Mouse (Mus musculus): Measurements from ENCODE around the gene E2f8. TPM values are rescaled to one million over a fixed set of nuclear protein-coding genes. Genes with fewer than 3 reads are reported as not detected.

The E2f8 gene
- total and polyA plus RNA-seq, 3 experiments, result 8.9 to 49.4 (median 39.3) TPM

GRCm38 (mm10) chr7:48875096-48875495, 6.3 kb downstream of the E2f8 start:
- DNase-seq (ENCODE audit: low read depth, low spot score), result no peak
- H3K9ac ChIP-seq (ENCODE audit: control insufficient read depth, low read depth, low read length, poor library complexity, severe bottlenecking), result no peak overlapping the region
- no peak overlapping the region for H3K4me3 ChIP-seq (ENCODE audit: control insufficient read depth in 1 of 2, insufficient read depth in 1 of 2, low read depth in 2 of 2, low read length in 2 of 2)
- TF ChIP-seq ZMIZ1 (IDR thresholded peaks at IDR 0.05; ENCODE audit: low read depth, low read length) (no peak), GABPA (IDR thresholded peaks at IDR 0.05; ENCODE audit: low read depth, low read length) (no peak), MXI1 (IDR thresholded peaks at IDR 0.05; ENCODE audit: low read depth, low read length) (no peak), MAZ (IDR thresholded peaks at IDR 0.05; ENCODE audit: low read depth, low read length) (no peak), USF2 (IDR thresholded peaks at IDR 0.05; ENCODE audit: borderline replicate concordance in 1 of 2, insufficient read depth in 1 of 2, low read depth in 1 of 2, low read length in 2 of 2) (no peak), CTCF (IDR thresholded peaks at IDR 0.05 in 2 of 3, conservative IDR thresholded peaks at IDR 0.05 in 1 of 3; ENCODE audit: control insufficient read depth in 1 of 3, insufficient read depth in 1 of 3, low read depth in 2 of 3, low read length in 3 of 3, poor library complexity in 1 of 3, severe bottlenecking in 1 of 3) (no peak), KAT2A (conservative IDR thresholded peaks at IDR 0.05; ENCODE audit: low read depth, low read length) (no peak)
- H3K79me2 ChIP-seq (ENCODE audit: control insufficient read depth, insufficient read depth, low read length, poor library complexity), result peaks cover 7% of the 10 kb centered on the region
- H3K4me1 ChIP-seq (ENCODE audit: control insufficient read depth in 1 of 2, insufficient read depth in 2 of 2, low read length in 2 of 2), result peaks cover 0 to 6% of the 10 kb centered on the region in 2 experiments; a peak in 1 of 4 replicates
- H3K9me3 ChIP-seq (replicated peaks; ENCODE audit: insufficient read depth, low read length), result no peaks in the 10 kb centered on the region
- peaks cover 8 to 18% of the 10 kb centered on the region in 2 experiments for H3K36me3 ChIP-seq (ENCODE audit: control insufficient read depth in 1 of 2, insufficient read depth in 2 of 2, low read length in 2 of 2)
- no peak overlapping the region for H3K27ac ChIP-seq (ENCODE audit: control insufficient read depth, low read depth, low read length)
- H3K27me3 ChIP-seq (ENCODE audit: control insufficient read depth in 1 of 2, insufficient read depth in 2 of 2, low read length in 2 of 2), result no peaks in the 10 kb centered on the region

DNA sequence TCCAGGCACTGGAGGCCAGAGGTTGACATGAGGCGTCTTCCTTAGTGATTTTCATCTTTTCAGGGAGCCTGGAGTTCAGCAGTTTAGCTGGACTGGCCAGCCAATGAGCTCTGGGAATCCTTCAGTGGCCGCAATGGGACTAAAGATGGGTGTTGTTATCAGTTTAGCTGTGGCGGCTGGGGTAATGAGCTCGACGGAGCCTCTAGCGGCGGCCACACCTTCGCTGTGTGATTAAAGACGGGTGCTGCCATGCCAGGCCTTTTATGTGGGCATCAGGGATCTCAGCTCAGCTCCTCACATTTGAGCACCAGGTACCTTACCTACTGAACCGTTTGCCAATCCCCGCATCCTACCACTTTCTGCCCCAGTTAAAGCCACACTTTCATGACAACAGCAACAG, 10.1 kb downstream of the E2f8 start:
- Histone ChIP-seq H3K27me3 (ENCODE audit: control insufficient read depth in 1 of 2, insufficient read depth in 2 of 2, low read length in 2 of 2) (no peaks in the 10 kb centered on the region), H3K27ac (ENCODE audit: control insufficient read depth, low read depth, low read length) (no peak overlapping the region), H3K9me3 (replicated peaks; ENCODE audit: insufficient read depth, low read length) (no peaks in the 10 kb centered on the region), H3K4me3 (ENCODE audit: control insufficient read depth in 1 of 2, insufficient read depth in 1 of 2, low read depth in 2 of 2, low read length in 2 of 2) (no peak overlapping the region), H3K4me1 (ENCODE audit: control insufficient read depth in 1 of 2, insufficient read depth in 2 of 2, low read length in 2 of 2) (peaks cover 0 to 2% of the 10 kb centered on the region in 2 experiments; a peak in 2 of 4 replicates), H3K79me2 (ENCODE audit: control insufficient read depth, insufficient read depth, low read length, poor library complexity) (no peaks in the 10 kb centered on the region; the same call in 1 of the 2 replicates), H3K36me3 (ENCODE audit: control insufficient read depth in 1 of 2, insufficient read depth in 2 of 2, low read length in 2 of 2) (peaks cover 3 to 32% of the 10 kb centered on the region in 2 experiments), H3K9ac (ENCODE audit: control insufficient read depth, low read depth, low read length, poor library complexity, severe bottlenecking) (no peak overlapping the region)
- no peak for DNase-seq (ENCODE audit: low read depth, low spot score)
- TF ChIP-seq MAX (IDR thresholded peaks at IDR 0.05; ENCODE audit: low read length) (no peak), RAD21 (IDR thresholded peaks at IDR 0.05; ENCODE audit: low read depth, low read length) (no peak), USF1 (IDR thresholded peaks at IDR 0.05; ENCODE audit: low read depth, low read length) (no peak), NELFE (IDR thresholded peaks at IDR 0.05; ENCODE audit: low read depth, low read length) (no peak), HCFC1 (IDR thresholded peaks at IDR 0.05; ENCODE audit: low read depth, low read length) (no peak)

- Histone ChIP-seq H3K79me2 (ENCODE audit: control insufficient read depth, insufficient read depth, low read length, poor library complexity) (no peaks in the 10 kb centered on the region; the same call in 1 of the 2 replicates), H3K9me3 (replicated peaks; ENCODE audit: insufficient read depth, low read length) (no peaks in the 10 kb centered on the region), H3K27me3 (ENCODE audit: control insufficient read depth in 1 of 2, insufficient read depth in 2 of 2, low read length in 2 of 2) (no peaks in the 10 kb centered on the region), H3K4me3 (ENCODE audit: control insufficient read depth in 1 of 2, insufficient read depth in 1 of 2, low read depth in 2 of 2, low read length in 2 of 2) (no peak overlapping the region), H3K4me1 (ENCODE audit: control insufficient read depth in 1 of 2, insufficient read depth in 2 of 2, low read length in 2 of 2) (peaks cover 5 to 8% of the 10 kb centered on the region in 2 experiments), H3K36me3 (ENCODE audit: control insufficient read depth in 1 of 2, insufficient read depth in 2 of 2, low read length in 2 of 2) (peaks cover 9 to 32% of the 10 kb centered on the region in 2 experiments), H3K27ac (ENCODE audit: control insufficient read depth, low read depth, low read length) (no peak overlapping the region), H3K9ac (ENCODE audit: control insufficient read depth, low read depth, low read length, poor library complexity, severe bottlenecking) (no peak overlapping the region)
- no peak for DNase-seq (ENCODE audit: low read depth, low spot score)
- no peak for TF ChIP-seq ZKSCAN1 (IDR thresholded peaks at IDR 0.05; ENCODE audit: low read depth, low read length)
- no peak for TF ChIP-seq RAD21 (IDR thresholded peaks at IDR 0.05; ENCODE audit: low read depth, low read length)
- no peak for TF ChIP-seq NRF1 (IDR thresholded peaks at IDR 0.05; ENCODE audit: insufficient read depth, low read depth, low read length, poor library complexity, severe bottlenecking)
- TF ChIP-seq RCOR1 (IDR thresholded peaks at IDR 0.05; ENCODE audit: low read depth, low read length), result no peak
- TF ChIP-seq EP300 (IDR thresholded peaks at IDR 0.05; ENCODE audit: low read depth in 1 of 2, low read length in 2 of 2), result no peak
- TF ChIP-seq CHD2 (IDR thresholded peaks at IDR 0.05; ENCODE audit: low read length), result no peak
- no peak for TF ChIP-seq ZC3H11A (IDR thresholded peaks at IDR 0.05; ENCODE audit: low read depth, low read length)
- TF ChIP-seq SMC3 (IDR thresholded peaks at IDR 0.05; ENCODE audit: low read depth, low read length), result no peak
- no peak for TF ChIP-seq KAT2A (conservative IDR thresholded peaks at IDR 0.05; ENCODE audit: low read depth, low read length)
- TF ChIP-seq POLR2AphosphoS2 (IDR thresholded peaks at IDR 0.05; ENCODE audit: low read length), result no peak
- TF ChIP-seq SIN3A (IDR thresholded peaks at IDR 0.05; ENCODE audit: low read length), result no peak
- no peak for TF ChIP-seq MYC (IDR thresholded peaks at IDR 0.05; ENCODE audit: low read depth, low read length)
- TF ChIP-seq BHLHE40 (IDR thresholded peaks at IDR 0.05; ENCODE audit: borderline replicate concordance, low read depth, low read length), result no peak
- TF ChIP-seq CHD1 (IDR thresholded peaks at IDR 0.05; ENCODE audit: low read depth, low read length), result no peak
- no peak for TF ChIP-seq ETS1 (IDR thresholded peaks at IDR 0.05; ENCODE audit: low read depth, low read length)
- no peak for TF ChIP-seq TCF12 (IDR thresholded peaks at IDR 0.05; ENCODE audit: low read depth, low read length)
Observed at GRCm38 (mm10) chr7:48870579-48871180, 10.7 kb downstream of the E2f8 start.

All from MEL (cell line).